Mouse (Mus musculus): ENCODE results near the gene Sowaha. TPM values are rescaled to one million over a fixed set of nuclear protein-coding genes. Genes with fewer than 3 reads are reported as not detected.
A peak's percentile ranks its signal among the peaks of the same experiment; 100 is the strongest.

Gene Sowaha
- polyA plus RNA-seq, 1 experiment from 2014 or later: 0.58 TPM

- no peak for ATAC-seq (ENCODE audit: insufficient read depth, low FRiP score)
- Histone ChIP-seq H3K27ac (ENCODE audit: low read length) (no peak overlapping the region), H3K4me2 (ENCODE audit: low read depth, low read length) (no peak overlapping the region), H3K27me3 (ENCODE audit: control insufficient read depth, insufficient read depth, low read length) (no peaks in the 10 kb centered on the region), H3K4me1 (ENCODE audit: control insufficient read depth, insufficient read depth, low read length) (0 out of 2 replicates have a peak, but pooled peaks cover 5% of the 10 kb centered on the region), H3K9me3 (replicated peaks; ENCODE audit: control insufficient read depth, low read length) (no peaks in the 10 kb centered on the region), H3K36me3 (ENCODE audit: control insufficient read depth, insufficient read depth, low read length) (no peaks in the 10 kb centered on the region), H3K4me3 (replicated peaks; ENCODE audit: low read length) (no peak overlapping the region), H3K9ac (ENCODE audit: low read length) (no peak overlapping the region)
- 95% methylated on average over 9 of the region's 9 CpGs for WGBS
These were observed 27.7 kb downstream of the Sowaha start for GRCm38 (mm10) chr11:53452396-53452795.

GRCm38 (mm10) chr11:53451361-53451760 is 28.7 kb downstream of the Sowaha start:
- no peak overlapping the region for H3K4me3 ChIP-seq (replicated peaks; ENCODE audit: low read length)
- H3K4me1 ChIP-seq (ENCODE audit: control insufficient read depth, insufficient read depth, low read length): 0 out of 2 replicates have a peak, but pooled peaks cover 2% of the 10 kb centered on the region
- H3K9ac ChIP-seq (ENCODE audit: low read length): no peak overlapping the region
- no peak overlapping the region for H3K27ac ChIP-seq (ENCODE audit: low read length)
- H3K9me3 ChIP-seq (replicated peaks; ENCODE audit: control insufficient read depth, low read length): no peaks in the 10 kb centered on the region
- no peak overlapping the region for H3K4me2 ChIP-seq (ENCODE audit: low read depth, low read length)
- H3K36me3 ChIP-seq (ENCODE audit: control insufficient read depth, insufficient read depth, low read length): no peaks in the 10 kb centered on the region
- 51% methylated on average over 2 of the region's 2 CpGs for WGBS
- ATAC-seq (ENCODE audit: insufficient read depth, low FRiP score): no peak
- no peaks in the 10 kb centered on the region for H3K27me3 ChIP-seq (ENCODE audit: control insufficient read depth, insufficient read depth, low read length)

- Histone ChIP-seq H3K9ac (ENCODE audit: low read length) (no peak overlapping the region), H3K4me1 (ENCODE audit: control insufficient read depth, insufficient read depth, low read length) (0 out of 2 replicates have a peak, but pooled peaks cover 2% of the 10 kb centered on the region), H3K36me3 (ENCODE audit: control insufficient read depth, insufficient read depth, low read length) (no peaks in the 10 kb centered on the region), H3K9me3 (replicated peaks; ENCODE audit: control insufficient read depth, low read length) (no peaks in the 10 kb centered on the region), H3K4me2 (ENCODE audit: low read depth, low read length) (no peak overlapping the region), H3K27me3 (ENCODE audit: control insufficient read depth, insufficient read depth, low read length) (no peaks in the 10 kb centered on the region), H3K4me3 (replicated peaks; ENCODE audit: low read length) (no peak overlapping the region), H3K27ac (ENCODE audit: low read length) (no peak overlapping the region)
- WGBS: 45% methylated on average over 15 of the region's 15 CpGs
- ATAC-seq (ENCODE audit: insufficient read depth, low FRiP score): no peak
These were observed 29.9 kb downstream of the Sowaha start for GRCm38 (mm10) chr11:53450070-53450705.

GRCm38 (mm10) chr11:53448529-53448928 is 31.5 kb downstream of the Sowaha start:
- Histone ChIP-seq H3K4me2 (ENCODE audit: low read depth, low read length) (no peak overlapping the region), H3K4me1 (ENCODE audit: control insufficient read depth, insufficient read depth, low read length) (0 out of 2 replicates have a peak, but pooled peaks cover 2% of the 10 kb centered on the region), H3K36me3 (ENCODE audit: control insufficient read depth, insufficient read depth, low read length) (no peaks in the 10 kb centered on the region), H3K4me3 (replicated peaks; ENCODE audit: low read length) (no peak overlapping the region), H3K27me3 (ENCODE audit: control insufficient read depth, insufficient read depth, low read length) (no peaks in the 10 kb centered on the region), H3K9ac (ENCODE audit: low read length) (no peak overlapping the region), H3K9me3 (replicated peaks; ENCODE audit: control insufficient read depth, low read length) (no peaks in the 10 kb centered on the region), H3K27ac (ENCODE audit: low read length) (no peak overlapping the region)
- ATAC-seq (ENCODE audit: insufficient read depth, low FRiP score): no peak
- 63% methylated on average over 1 of the region's 1 CpGs for WGBS

- H3K4me3 ChIP-seq (replicated peaks; ENCODE audit: low read length): no peak overlapping the region
- H3K4me2 ChIP-seq (ENCODE audit: low read depth, low read length): no peak overlapping the region
- H3K9me3 ChIP-seq (replicated peaks; ENCODE audit: control insufficient read depth, low read length): no peaks in the 10 kb centered on the region
- ATAC-seq (ENCODE audit: insufficient read depth, low FRiP score): no peak
- H3K27ac ChIP-seq (ENCODE audit: low read length): no peak overlapping the region
- WGBS: 83% methylated on average over 8 of the region's 8 CpGs
- no peaks in the 10 kb centered on the region for H3K36me3 ChIP-seq (ENCODE audit: control insufficient read depth, insufficient read depth, low read length)
- H3K9ac ChIP-seq (ENCODE audit: low read length): no peak overlapping the region
- no peaks in the 10 kb centered on the region for H3K27me3 ChIP-seq (ENCODE audit: control insufficient read depth, insufficient read depth, low read length)
- H3K4me1 ChIP-seq (ENCODE audit: control insufficient read depth, insufficient read depth, low read length): 0 out of 2 replicates have a peak, but pooled peaks cover 2% of the 10 kb centered on the region
These were observed 32.1 kb downstream of the Sowaha start for GRCm38 (mm10) chr11:53447996-53448395.

- no peak overlapping the region for H3K9ac ChIP-seq (ENCODE audit: low read length)
- no peak overlapping the region for H3K4me3 ChIP-seq (replicated peaks; ENCODE audit: low read length)
- no peak overlapping the region for H3K4me2 ChIP-seq (ENCODE audit: low read depth, low read length)
- 62% methylated on average over 13 of the region's 13 CpGs for WGBS
- no peak overlapping the region for H3K27ac ChIP-seq (ENCODE audit: low read length)
- H3K36me3 ChIP-seq (ENCODE audit: control insufficient read depth, insufficient read depth, low read length): no peaks in the 10 kb centered on the region
- no peaks in the 10 kb centered on the region for H3K27me3 ChIP-seq (ENCODE audit: control insufficient read depth, insufficient read depth, low read length)
- ATAC-seq (ENCODE audit: insufficient read depth, low FRiP score): 0 out of 2 replicates have a peak, but pooled peaks have one; percentile 15
- H3K9me3 ChIP-seq (replicated peaks; ENCODE audit: control insufficient read depth, low read length): no peaks in the 10 kb centered on the region
- H3K4me1 ChIP-seq (ENCODE audit: control insufficient read depth, insufficient read depth, low read length): 0 out of 2 replicates have a peak, but pooled peaks cover 2% of the 10 kb centered on the region
These were observed 33.9 kb downstream of the Sowaha start for GRCm38 (mm10) chr11:53446183-53446582.

GRCm38 (mm10) chr11:53445562-53445961 is 34.5 kb downstream of the Sowaha start:
- no peaks in the 10 kb centered on the region for H3K27me3 ChIP-seq (ENCODE audit: control insufficient read depth, insufficient read depth, low read length)
- no peak for ATAC-seq (ENCODE audit: insufficient read depth, low FRiP score)
- H3K9ac ChIP-seq (ENCODE audit: low read length): no peak overlapping the region
- no peak overlapping the region for H3K4me2 ChIP-seq (ENCODE audit: low read depth, low read length)
- H3K36me3 ChIP-seq (ENCODE audit: control insufficient read depth, insufficient read depth, low read length): no peaks in the 10 kb centered on the region
- H3K27ac ChIP-seq (ENCODE audit: low read length): no peak overlapping the region
- H3K4me1 ChIP-seq (ENCODE audit: control insufficient read depth, insufficient read depth, low read length): no peaks in the 10 kb centered on the region
- WGBS: 56% methylated on average over 13 of the region's 13 CpGs
- H3K9me3 ChIP-seq (replicated peaks; ENCODE audit: control insufficient read depth, low read length): no peaks in the 10 kb centered on the region
- no peak overlapping the region for H3K4me3 ChIP-seq (replicated peaks; ENCODE audit: low read length)

- WGBS: 35% methylated on average over 6 of the region's 6 CpGs
- no peak for ATAC-seq (ENCODE audit: insufficient read depth, low FRiP score)
- H3K36me3 ChIP-seq (ENCODE audit: control insufficient read depth, insufficient read depth, low read length): no peaks in the 10 kb centered on the region
- H3K9ac ChIP-seq (ENCODE audit: low read length): no peak overlapping the region
- no peaks in the 10 kb centered on the region for H3K4me1 ChIP-seq (ENCODE audit: control insufficient read depth, insufficient read depth, low read length)
- no peak overlapping the region for H3K27ac ChIP-seq (ENCODE audit: low read length)
- no peaks in the 10 kb centered on the region for H3K27me3 ChIP-seq (ENCODE audit: control insufficient read depth, insufficient read depth, low read length)
- H3K4me3 ChIP-seq (replicated peaks; ENCODE audit: low read length): no peak overlapping the region
- no peak overlapping the region for H3K4me2 ChIP-seq (ENCODE audit: low read depth, low read length)
- H3K9me3 ChIP-seq (replicated peaks; ENCODE audit: control insufficient read depth, low read length): no peaks in the 10 kb centered on the region
These were observed 36.2 kb downstream of the Sowaha start for GRCm38 (mm10) chr11:53443861-53444260.

GRCm38 (mm10) chr11:53441921-53442320 is 38.2 kb downstream of the Sowaha start:
- no peaks in the 10 kb centered on the region for H3K9me3 ChIP-seq (replicated peaks; ENCODE audit: control insufficient read depth, low read length)
- H3K4me1 ChIP-seq (ENCODE audit: control insufficient read depth, insufficient read depth, low read length): no peaks in the 10 kb centered on the region
- no peak overlapping the region for H3K4me3 ChIP-seq (replicated peaks; ENCODE audit: low read length)
- whole genome bisulfite sequencing: 21% methylated on average over 12 of the region's 12 CpGs
- H3K27me3 ChIP-seq (ENCODE audit: control insufficient read depth, insufficient read depth, low read length): no peaks in the 10 kb centered on the region
- no peak overlapping the region for H3K27ac ChIP-seq (ENCODE audit: low read length)
- no peak overlapping the region for H3K4me2 ChIP-seq (ENCODE audit: low read depth, low read length)
- H3K9ac ChIP-seq (ENCODE audit: low read length): no peak overlapping the region
- H3K36me3 ChIP-seq (ENCODE audit: control insufficient read depth, insufficient read depth, low read length): no peaks in the 10 kb centered on the region
- ATAC-seq (ENCODE audit: insufficient read depth, low FRiP score): no peak

All from stomach, embryonic 16.5 days (tissue).